ENCODE assay signal across 1 mouse cellular context in genomic region chr11:101645411-101646282, GRCm38 (mm10).
TF ChIP-seq lines count a peak whose summit lies in the region.

No protein-coding gene starts in this region.

TF ChIP-seq in CH12.LX, 34 proteins besides CTCF, POLR2A, EP300 and RAD21 (continued from another document):
- TF ChIP-seq HCFC1 (IDR thresholded peaks at IDR 0.05; ENCODE audit: low read depth, low read length) (peak; percentile 65), ETS1 (conservative IDR thresholded peaks at IDR 0.05; ENCODE audit: low read depth, low read length) (peak; percentile 81), MEF2A (IDR thresholded peaks at IDR 0.05; ENCODE audit: borderline replicate concordance, low read depth, low read length) (peak; percentile 23; the same call in 1 of the 2 replicates)
